Mouse (Mus musculus) CH12.LX (cell line): ENCODE measurements around the gene H1f0. TPM values are rescaled to one million over a fixed set of nuclear protein-coding genes. Genes with fewer than 3 reads are reported as not detected.

Experiments
- DNase-seq: peaks from one replicate; pipeline ENCODE4 v3.0.0-alpha.2; 2013; ENCODE audit errors: extremely low read depth
- H3K27ac ChIP-seq: 2 replicates; pipeline ENCODE4 v1.5.1; 2012; ENCODE audit warnings: low read depth, mild to moderate bottlenecking, control low read depth, moderate library complexity; ENCODE audit not compliant: insufficient read depth
- H3K27me3 ChIP-seq: replicated peaks from 2 replicates; pipeline ENCODE3; 2012; ENCODE audit warnings: inconsistent platforms
- H3K36me3 ChIP-seq, 2 experiments: replicated peaks in 1 of 2; 2 replicates each; pipeline versions ENCODE3 to v1.6.1; 2012; ENCODE audit warnings: inconsistent platforms in 1 of 2, low read length in 1 of 2, mild to moderate bottlenecking in 1 of 2, mixed read lengths in 1 of 2, moderate library complexity in 1 of 2; ENCODE audit not compliant: control insufficient read depth in 1 of 2, insufficient read depth in 1 of 2
- H3K4me1 ChIP-seq, 2 experiments: 2 replicates each; pipeline ENCODE4 v1.6.1; 2012; ENCODE audit warnings: inconsistent platforms in 1 of 2, moderate library complexity in 1 of 2; ENCODE audit not compliant: insufficient read depth in 2 of 2, control insufficient read depth in 1 of 2
- H3K4me2 ChIP-seq: 2 replicates; pipeline ENCODE4 v1.6.1; 2012; ENCODE audit warnings: low read depth, mild to moderate bottlenecking, control low read depth; ENCODE audit not compliant: poor library complexity, insufficient read depth, severe bottlenecking
- H3K4me3 ChIP-seq, 3 experiments: fragments of 150-350 bp in 1 of 3; sonication (generic) in 1 of 3; replicated peaks in 1 of 3; 2 replicates each; pipeline versions ENCODE3 to v1.5.1; 2011 to 2012; ENCODE audit warnings: low read depth in 2 of 3, low read length in 2 of 3, mild to moderate bottlenecking in 2 of 3, moderate library complexity in 2 of 3, control low read depth in 1 of 3, improper control_type of control experiment in 1 of 3, inconsistent platforms in 1 of 3, mixed read lengths in 1 of 3; ENCODE audit not compliant: poor library complexity in 1 of 3
- H3K79me2 ChIP-seq: replicated peaks from 2 replicates; pipeline ENCODE4 v1.6.1; 2012; ENCODE audit warnings: mild to moderate bottlenecking, moderate library complexity; ENCODE audit not compliant: control insufficient read depth, poor library complexity, insufficient read depth, severe bottlenecking; ENCODE audit errors: extremely low read depth
- H3K9ac ChIP-seq: 2 replicates; pipeline ENCODE4 v1.6.1; 2012; ENCODE audit warnings: low read depth, mild to moderate bottlenecking, control low read depth, moderate library complexity; ENCODE audit not compliant: insufficient read depth
- H3K9me3 ChIP-seq: replicated peaks from 2 replicates; pipeline ENCODE3; 2012; ENCODE audit warnings: low read length, inconsistent platforms, mixed read lengths
- BHLHE40 ChIP-seq: IDR thresholded peaks from 2 replicates; pipeline ENCODE4 v1.6.1; 2011; ENCODE audit warnings: mild to moderate bottlenecking, low read depth, low read length, improper control_type of control experiment
- ETS1 ChIP-seq: conservative IDR thresholded peaks from 2 replicates; pipeline ENCODE4 v1.6.1; 2012; ENCODE audit warnings: low read depth, mild to moderate bottlenecking, inconsistent platforms, low read length, improper control_type of control experiment, moderate library complexity
- GABPA ChIP-seq: IDR thresholded peaks from 2 replicates; pipeline ENCODE4 v1.6.1; 2012; ENCODE audit warnings: low read depth, low read length, improper control_type of control experiment, inconsistent platforms; ENCODE audit not compliant: insufficient replicate concordance
- IRF4 ChIP-seq: IDR thresholded peaks from 2 replicates; pipeline ENCODE4 v1.6.1; 2014; ENCODE audit warnings: low read depth, mild to moderate bottlenecking, inconsistent platforms, low read length, improper control_type of control experiment
- KAT2A ChIP-seq: IDR thresholded peaks from 2 replicates; pipeline ENCODE4 v1.6.1; 2012; ENCODE audit warnings: low read length, improper control_type of control experiment, inconsistent platforms; ENCODE audit not compliant: insufficient replicate concordance
- MAFK ChIP-seq: IDR thresholded peaks from 2 replicates; pipeline ENCODE4 v1.6.1; 2011; ENCODE audit warnings: low read length, improper control_type of control experiment; ENCODE audit not compliant: insufficient replicate concordance
- MAZ ChIP-seq: IDR thresholded peaks from 2 replicates; pipeline ENCODE4 v1.6.1; 2012; ENCODE audit warnings: low read depth, mild to moderate bottlenecking, inconsistent platforms, low read length, improper control_type of control experiment, moderate library complexity
- MEF2A ChIP-seq: IDR thresholded peaks from 2 replicates; pipeline ENCODE4 v1.6.1; 2014; ENCODE audit warnings: low read depth, mild to moderate bottlenecking, inconsistent platforms, low read length, improper control_type of control experiment, borderline replicate concordance
- MYC ChIP-seq: IDR thresholded peaks from 2 replicates; pipeline ENCODE4 v1.6.1; 2011; ENCODE audit warnings: low read depth, mild to moderate bottlenecking, improper control_type of control experiment, low read length
- RCOR1 ChIP-seq: conservative IDR thresholded peaks from 2 replicates; pipeline ENCODE4 v1.6.1; 2012; ENCODE audit warnings: low read depth, mild to moderate bottlenecking, inconsistent platforms, low read length, improper control_type of control experiment
- SMC3 ChIP-seq: IDR thresholded peaks from 2 replicates; pipeline ENCODE4 v1.6.1; 2011; ENCODE audit warnings: low read depth, low read length, improper control_type of control experiment
- TCF12 ChIP-seq: IDR thresholded peaks from 2 replicates; pipeline ENCODE4 v1.6.1; 2014; ENCODE audit warnings: low read depth, mild to moderate bottlenecking, inconsistent platforms, low read length, improper control_type of control experiment
- UBTF ChIP-seq: IDR thresholded peaks from 2 replicates; pipeline ENCODE4 v1.6.1; 2012; ENCODE audit warnings: low read depth, mild to moderate bottlenecking, inconsistent platforms, low read length, improper control_type of control experiment, moderate library complexity
- USF1 ChIP-seq: IDR thresholded peaks from 2 replicates; pipeline ENCODE4 v1.6.1; 2014; ENCODE audit warnings: low read depth, mild to moderate bottlenecking, inconsistent platforms, low read length, improper control_type of control experiment
- USF2 ChIP-seq: conservative IDR thresholded peaks from 2 replicates; pipeline ENCODE4 v1.6.1; 2011; ENCODE audit warnings: low read depth, low read length, improper control_type of control experiment
- dilution Hi-C: fragments of 300-500 bp; cut with MboI; formaldehyde crosslinking; loops from 2 replicates; pipeline ENCODE4 v1.14.3; 2020; ENCODE audit warnings: low sequenced_read_pairs; ENCODE audit not compliant: extremely low pct_unique_long_range_greater_than_20kb, extremely low pct_ligation_motif_present
- in situ Hi-C: fragments of 300-500 bp; cut with MboI; formaldehyde crosslinking; loops from 3 replicates; pipeline ENCODE4 v1.14.3; 2019; ENCODE audit warnings: low sequenced_read_pairs, low pct_ligation_motif_present, low pct_unique_long_range_greater_than_20kb, mixed read lengths
- polyA plus RNA-seq: library from polyadenylated mRNA; unstranded; fragments of >175 nt; gene quantifications from 2 replicates; pipeline ENCODE4 v1.2.1, GENCODE M21; 2012; ENCODE audit warnings: low read depth; ENCODE audit not compliant: insufficient read length
- total RNA-seq, 2 experiments: library from RNA; depleted of rRNA; stranded (reverse); fragments of 300-350 nt in 1 of 2; fragments of >200 nt in 1 of 2; gene quantifications; 2 replicates each; pipeline ENCODE4 v1.2.3; 2012 to 2014

Gene H1f0
- total and polyA plus RNA-seq, 3 experiments = 11.9 to 100 (median 15.9) TPM

DNA sequence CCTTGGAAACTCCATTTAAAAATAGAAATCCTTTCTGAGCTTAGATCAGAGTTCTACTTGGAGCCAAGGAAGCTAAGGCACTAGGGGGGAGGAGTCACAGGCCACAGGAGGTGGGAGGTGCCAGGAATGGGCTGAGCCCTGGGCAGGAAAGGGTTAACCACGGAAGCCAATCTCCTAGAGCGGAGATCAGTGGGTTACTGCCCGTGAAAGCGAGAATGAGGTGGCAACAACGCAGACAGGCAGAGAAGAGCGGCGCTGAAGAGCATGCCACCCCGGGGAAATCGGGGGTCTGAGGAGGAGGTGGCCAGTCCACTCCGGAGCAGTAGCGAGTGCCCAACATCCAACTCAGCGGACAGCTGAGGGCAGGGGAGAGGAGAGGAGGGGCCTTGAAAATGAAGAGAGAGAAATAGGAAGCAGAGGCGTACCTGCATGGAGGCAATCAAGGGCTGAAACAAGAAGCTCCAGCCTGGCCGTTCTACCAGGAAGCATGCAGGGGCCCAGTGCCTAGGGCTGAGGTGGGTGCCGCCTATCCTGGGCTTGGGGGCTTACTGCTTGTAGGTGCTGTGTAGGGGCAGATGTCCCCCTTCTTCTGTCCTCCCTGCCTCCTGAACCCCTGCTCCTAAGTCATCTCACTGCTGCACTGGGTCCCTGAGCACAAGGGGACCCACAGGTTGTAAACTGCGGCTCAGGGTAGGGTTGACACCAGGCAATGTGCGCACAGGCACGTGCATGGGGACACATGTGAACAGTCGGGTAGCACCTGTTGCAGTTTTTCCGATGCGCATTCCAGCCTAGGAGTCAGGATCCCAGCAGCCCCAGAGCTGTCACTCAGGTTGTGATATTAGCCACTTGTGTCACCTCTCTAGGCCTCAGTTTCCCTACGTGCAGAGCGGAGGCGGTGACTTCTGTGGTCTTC is 12.5 kb downstream of the H1f0 start (continued):
- peak; percentile 5; the same call in 1 of the 2 replicates for TF ChIP-seq IRF4
- no peak for TF ChIP-seq KAT2A
- peak; percentile 77 for TF ChIP-seq MYC
- no peak for TF ChIP-seq GABPA
- no peak for TF ChIP-seq MAFK

- no peak for TF ChIP-seq BHLHE40
- Histone ChIP-seq H3K4me2 (peak within 1 kb of the TSS; percentile 52), H3K36me3 (peaks cover 19 to 30% of the 10 kb centered on the region in 2 experiments), H3K27ac (no peak within 1 kb of the TSS), H3K27me3 (peaks cover 2% of the 10 kb centered on the region), H3K9ac (peak within 1 kb of the TSS; percentile 45), H3K9me3 (peaks cover 6% of the 10 kb centered on the region), H3K4me1 (peaks cover 18 to 42% of the 10 kb centered on the region in 2 experiments), H3K79me2 (no peaks in the 10 kb centered on the region), H3K4me3 (peak within 1 kb of the TSS; percentile 63 to 69 (median 67))
- dilution Hi-C loops (no loop called here), in situ Hi-C loops (no loop called here)
- DNase-seq = no peak
These were observed 13.3 kb downstream of the H1f0 start, which contains the start of gene Galr3 for GRCm38 (mm10) chr15:79041585-79041984. Galr3 (plus strand) TSS chr15:79041885.

- Histone ChIP-seq H3K27me3 (no peaks in the 10 kb centered on the region), H3K9me3 (peaks cover 6% of the 10 kb centered on the region), H3K4me1 (peaks cover 17 to 38% of the 10 kb centered on the region in 2 experiments), H3K4me3 (no peak overlapping the region), H3K36me3 (peaks cover 11 to 21% of the 10 kb centered on the region in 2 experiments), H3K4me2 (no peak overlapping the region), H3K9ac (no peak overlapping the region), H3K27ac (no peak overlapping the region), H3K79me2 (no peaks in the 10 kb centered on the region)
- DNase-seq = no peak
- TF ChIP-seq SMC3 (no peak), TCF12 (no peak), USF1 (no peak), RCOR1 (no peak), ETS1 (no peak), UBTF (no peak), MEF2A (no peak), MAZ (no peak), MAFK (no peak), USF2 (no peak)
- dilution Hi-C loops = no loop called here
- in situ Hi-C loops = no loop called here
These were observed 14.7 kb downstream of the H1f0 start for GRCm38 (mm10) chr15:79042721-79043491.
